Mouse (Mus musculus) megakaryocyte progenitor cell, adult 5-6 weeks (primary cell): ENCODE data around the gene Fbxo40. TPM values are rescaled to one million over a fixed set of nuclear protein-coding genes. Genes with fewer than 3 reads are reported as not detected.
A peak's percentile ranks its signal among the peaks of the same experiment; 100 is the strongest.

ENCODE experiments used
- ATAC-seq: replicated peaks from 2 replicates; pipeline ENCODE4 v1.8.0; 2016; ENCODE audit warnings: mild to moderate bottlenecking, moderate TSS enrichment, inconsistent platforms; ENCODE audit not compliant: poor library complexity
- total RNA-seq, 2 experiments: library from RNA; stranded (forward) in 1 of 2; stranded (reverse) in 1 of 2; fragments of 157-497, 149-512 nt in 1 of 2; fragments of 200-1000 nt in 1 of 2; gene quantifications; 2 replicates each; pipeline versions ENCODE4 v1.2.3 to v1.2.4; 2015 to 2017

The Fbxo40 gene
- total RNA-seq, 2 experiments from 2014 or later = 0.67 to 2.0 TPM

GRCm38 (mm10) chr16:36947646-36948197, 42.5 kb downstream of the Fbxo40 start:
- ATAC-seq = no peak

GRCm38 (mm10) chr16:36946459-36947159, 43.7 kb downstream of the Fbxo40 start:
- no peak for ATAC-seq

GRCm38 (mm10) chr16:36944895-36945424, 45.3 kb downstream of the Fbxo40 start:
- no peak for ATAC-seq

- no peak for ATAC-seq
These were observed 46.7 kb downstream of the Fbxo40 start for GRCm38 (mm10) chr16:36943591-36943990.

GRCm38 (mm10) chr16:36941895-36942294, 48.4 kb downstream of the Fbxo40 start:
- no peak for ATAC-seq

- peak; percentile 92 for ATAC-seq
These were observed 49.0 kb downstream of the Fbxo40 start for GRCm38 (mm10) chr16:36941137-36941727.

- ATAC-seq = peak; percentile 65
These were observed 54.5 kb downstream of the Fbxo40 start for GRCm38 (mm10) chr16:36935814-36936213.

GRCm38 (mm10) chr16:36934841-36935620, 55.2 kb downstream of the Fbxo40 start, which contains the start of gene Hcls1:
Gene Hcls1, plus strand, starts transcription at chr16:36934983.
- peak; percentile 77 for ATAC-seq

GRCm38 (mm10) chr16:36934131-36934840, 56.0 kb downstream of the Fbxo40 start:
- peak; percentile 24 for ATAC-seq

- ATAC-seq = no peak
These were observed 57.7 kb downstream of the Fbxo40 start for GRCm38 (mm10) chr16:36932546-36932945.

- ATAC-seq = no peak
These were observed 58.3 kb downstream of the Fbxo40 start for GRCm38 (mm10) chr16:36931976-36932375.

- ATAC-seq = no peak
These were observed 58.9 kb downstream of the Fbxo40 start for GRCm38 (mm10) chr16:36931381-36931780.

GRCm38 (mm10) chr16:36930231-36931136, 59.8 kb downstream of the Fbxo40 start:
- ATAC-seq = peak; percentile 16

GRCm38 (mm10) chr16:36929216-36929615, 61.1 kb downstream of the Fbxo40 start:
- ATAC-seq = no peak

- no peak for ATAC-seq
These were observed 62.2 kb downstream of the Fbxo40 start for GRCm38 (mm10) chr16:36928106-36928500.

GRCm38 (mm10) chr16:36927495-36928105, 62.7 kb downstream of the Fbxo40 start:
- peak; percentile 23; the same call in 1 of the 2 replicates for ATAC-seq

GRCm38 (mm10) chr16:36926514-36927447, 63.5 kb downstream of the Fbxo40 start:
- ATAC-seq = no peak

- ATAC-seq = no peak
These were observed 64.5 kb downstream of the Fbxo40 start for GRCm38 (mm10) chr16:36925797-36926196.
